Mouse (Mus musculus) adrenal gland, adult (tissue): ENCODE data around the gene Rbms3.

Experiments used
- DNase-seq, 2 experiments: peaks; one replicate each; pipeline ENCODE4 v3.0.0; 2022 to 2023; ENCODE audit warnings: low spot score in 1 of 2; ENCODE audit not compliant: inconsistent age in 2 of 2

Gene Rbms3

GRCm38 (mm10) chr9:116922561-116922960, 707.2 kb downstream of the Rbms3 start:
- DNase-seq: no peak

- DNase-seq: no peak
Measured at GRCm38 (mm10) chr9:116919441-116920019, 710.2 kb downstream of the Rbms3 start.

GRCm38 (mm10) chr9:116912493-116912847, 717.2 kb downstream of the Rbms3 start:
- no peak for DNase-seq

- no peak for DNase-seq
Measured at GRCm38 (mm10) chr9:116911781-116912492, 717.8 kb downstream of the Rbms3 start.

- DNase-seq: peak in 1 of 2 experiments; percentile 40
Measured at GRCm38 (mm10) chr9:116909511-116909910, 720.2 kb downstream of the Rbms3 start.

- DNase-seq: no peak
Measured at GRCm38 (mm10) chr9:116906955-116907354, 722.8 kb downstream of the Rbms3 start.

- DNase-seq: peak; percentile 41 to 64
Measured at GRCm38 (mm10) chr9:116905646-116906045, 724.1 kb downstream of the Rbms3 start.

- DNase-seq: no peak
Measured at GRCm38 (mm10) chr9:116903304-116903993, 726.3 kb downstream of the Rbms3 start.

- DNase-seq: no peak
Measured at GRCm38 (mm10) chr9:116899403-116899802, 730.3 kb downstream of the Rbms3 start.

- DNase-seq: no peak
Measured at GRCm38 (mm10) chr9:116886973-116887680, 742.6 kb downstream of the Rbms3 start.

GRCm38 (mm10) chr9:116885617-116886016, 744.1 kb downstream of the Rbms3 start:
- DNase-seq: no peak

- no peak for DNase-seq
Measured at GRCm38 (mm10) chr9:116880503-116880902, 749.2 kb downstream of the Rbms3 start.

GRCm38 (mm10) chr9:116879600-116880457, 749.9 kb downstream of the Rbms3 start:
- no peak for DNase-seq

GRCm38 (mm10) chr9:116876786-116877185, 752.9 kb downstream of the Rbms3 start:
- DNase-seq: no peak

GRCm38 (mm10) chr9:116873976-116874320, 755.8 kb downstream of the Rbms3 start:
- DNase-seq: no peak

GRCm38 (mm10) chr9:116873033-116873975, 756.4 kb downstream of the Rbms3 start:
- peak; percentile 66 to 83 for DNase-seq

- DNase-seq: no peak
Measured at GRCm38 (mm10) chr9:116872346-116872745, 757.4 kb downstream of the Rbms3 start.

GRCm38 (mm10) chr9:116871576-116871975, 758.1 kb downstream of the Rbms3 start:
- no peak for DNase-seq

- no peak for DNase-seq
Measured at GRCm38 (mm10) chr9:116866060-116866459, 763.7 kb downstream of the Rbms3 start.

- no peak for DNase-seq
Measured at GRCm38 (mm10) chr9:116863626-116864025, 766.1 kb downstream of the Rbms3 start.
